Mouse (Mus musculus) C2C12 (cell line): ENCODE measurements around the gene Gm8909.

Source experiments
- CEBPB ChIP-seq: IDR thresholded peaks from one replicate; pipeline ENCODE4 v1.6.1; 2011; ENCODE audit warnings: low read depth, mild to moderate bottlenecking, control low read depth, moderate library complexity
- CTCF ChIP-seq: IDR thresholded peaks from one replicate; pipeline ENCODE4 v1.5.1; 2011; ENCODE audit not compliant: control insufficient read depth, insufficient read depth, insufficient read length
- FOSL1 ChIP-seq: IDR thresholded peaks from one replicate; pipeline ENCODE4 v1.8.0; 2011; ENCODE audit warnings: mild to moderate bottlenecking, low read length; ENCODE audit not compliant: poor library complexity, insufficient read depth, severe bottlenecking
- USF1 ChIP-seq: IDR thresholded peaks from one replicate; pipeline ENCODE4 v1.6.1; 2011; ENCODE audit warnings: low read depth, mild to moderate bottlenecking, control low read depth, moderate library complexity

DNA sequence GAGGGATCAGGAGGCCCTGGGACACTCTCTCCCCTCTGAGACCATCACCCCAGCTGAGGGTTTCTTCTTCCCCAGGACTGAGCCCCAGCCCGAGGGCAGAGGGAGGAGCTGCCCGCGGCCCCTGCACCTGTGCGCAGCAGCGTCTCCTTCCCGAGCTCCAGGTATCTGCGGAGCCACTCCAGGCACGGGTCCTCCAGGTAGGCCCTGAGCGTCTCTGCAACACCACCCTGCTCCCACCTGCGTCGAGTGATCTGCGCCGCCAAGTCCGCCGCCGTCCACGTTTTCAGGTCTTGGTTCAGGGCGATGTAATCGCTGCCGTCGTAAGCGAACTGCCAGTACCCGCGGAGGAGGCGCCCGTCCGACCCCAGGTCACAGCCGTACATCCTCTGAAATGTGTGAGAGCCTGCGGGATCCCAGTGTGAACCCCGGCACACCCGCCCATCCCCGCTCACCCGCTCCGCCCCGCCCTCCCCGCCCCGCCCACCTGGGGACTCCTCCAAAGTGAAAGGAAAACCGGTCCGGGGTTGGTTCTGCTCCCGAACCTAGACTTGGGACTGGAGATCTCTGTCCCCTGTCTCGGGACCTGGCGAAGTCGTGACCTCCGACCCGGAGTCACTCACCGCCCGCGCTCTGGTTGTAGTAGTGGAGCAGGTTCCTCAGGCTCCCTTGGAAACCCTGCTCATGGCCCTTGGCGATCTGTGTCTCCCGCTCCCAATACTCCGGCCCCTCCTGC, 865 bp downstream of the Gm8909 start:
- TF ChIP-seq USF1 (no peak), CEBPB (no peak), CTCF (no peak), FOSL1 (no peak)
